Mouse (Mus musculus) liver, embryonic 11.5 days (tissue): Measurements from ENCODE around the gene Hes5. TPM values are rescaled to one million over a fixed set of nuclear protein-coding genes. Genes with fewer than 3 reads are reported as not detected.
A peak's percentile ranks its signal among the peaks of the same experiment; 100 is the strongest.

ENCODE experiments used
- ATAC-seq: fragments of 200-750 bp; cut with Nextera tagmentation; replicated peaks from 2 replicates; pipeline ENCODE4 v1.8.0; 2017; ENCODE audit warnings: moderate number of reproducible peaks, mild to moderate bottlenecking, moderate TSS enrichment, moderate library complexity; ENCODE audit not compliant: low FRiP score
- DNase-seq: peaks from one replicate; pipeline ENCODE4 v3.0.0-alpha.2; 2017; ENCODE audit warnings: low spot score
- H3K27ac ChIP-seq: fragments of 300-500 bp; sonication (generic); 2 replicates; pipeline ENCODE4 v1.5.1; 2014; ENCODE audit warnings: mild to moderate bottlenecking, low read depth, low read length, control low read depth
- H3K27me3 ChIP-seq: fragments of 300-500 bp; sonication (generic); replicated peaks from 2 replicates; pipeline ENCODE4 v1.6.1; 2014; ENCODE audit warnings: low read length, mixed read lengths; ENCODE audit not compliant: control insufficient read depth, insufficient read depth
- H3K36me3 ChIP-seq: fragments of 300-500 bp; sonication (generic); 2 replicates; pipeline ENCODE4 v1.6.1; 2014; ENCODE audit warnings: mild to moderate bottlenecking, low read length, moderate library complexity, mixed read lengths; ENCODE audit not compliant: control insufficient read depth, insufficient read depth
- H3K4me1 ChIP-seq: fragments of 300-500 bp; sonication (generic); replicated peaks from 2 replicates; pipeline ENCODE4 v1.6.1; 2014; ENCODE audit warnings: low read length, mixed read lengths; ENCODE audit not compliant: control insufficient read depth, insufficient read depth
- H3K4me2 ChIP-seq: fragments of 300-500 bp; sonication (generic); 2 replicates; pipeline ENCODE4 v1.6.1; 2014; ENCODE audit warnings: mild to moderate bottlenecking, control low read depth, moderate library complexity
- H3K4me3 ChIP-seq: fragments of 300-500 bp; sonication (generic); 2 replicates; pipeline ENCODE4 v1.5.1; 2014; ENCODE audit warnings: low read depth, low read length, control low read depth
- H3K9ac ChIP-seq: fragments of 300-500 bp; sonication (generic); 2 replicates; pipeline ENCODE4 v1.6.1; 2014; ENCODE audit warnings: low read depth, low read length, control low read depth
- H3K9me3 ChIP-seq: fragments of 300-500 bp; sonication (generic); 2 replicates; pipeline ENCODE4 v1.6.1; 2016; ENCODE audit warnings: low read length, inconsistent platforms, mixed read lengths; ENCODE audit not compliant: control insufficient read depth
- WGBS: fragments of 180-500 bp; shearing (Covaris S2); extraction: QIAGEN DNeasy Blood & Tissue Kit; methylation state at CpG from one replicate; pipeline ENCODE4 v1.1.7; 2014; 5-methylcytosine and 5-hydroxymethylcytosine counted together
- polyA plus RNA-seq: library from polyadenylated mRNA; unstranded; fragments of >200 nt; fragmentation: Nextera tagmentation; extraction: Ambion mirVana; gene quantifications from 2 replicates; pipeline ENCODE4 v1.2.1, GENCODE M21; 2014

Hes5 gene
- 0.63 TPM in 1 of 2 replicates, not detected in the other for polyA plus RNA-seq

- ATAC-seq (no peak), DNase-seq (no peak)
- peaks cover 78% of the 10 kb centered on the region for H3K27me3 ChIP-seq
- H3K4me2 ChIP-seq = peak within 1 kb of the TSS; percentile 57
- 1% methylated on average over 65 of the region's 65 CpGs for WGBS
- peaks cover 31% of the 10 kb centered on the region for H3K4me1 ChIP-seq
- H3K9ac ChIP-seq = no peak within 1 kb of the TSS
- H3K9me3 ChIP-seq = no peaks in the 10 kb centered on the region
- no peak within 1 kb of the TSS for H3K27ac ChIP-seq
- peak within 1 kb of the TSS; percentile 41 for H3K4me3 ChIP-seq
- no peaks in the 10 kb centered on the region for H3K36me3 ChIP-seq
Observed at GRCm38 (mm10) chr4:154960690-154961225, at the start of gene Hes5. Gene Hes5, plus strand, starts transcription at chr4:154960923.

DNA sequence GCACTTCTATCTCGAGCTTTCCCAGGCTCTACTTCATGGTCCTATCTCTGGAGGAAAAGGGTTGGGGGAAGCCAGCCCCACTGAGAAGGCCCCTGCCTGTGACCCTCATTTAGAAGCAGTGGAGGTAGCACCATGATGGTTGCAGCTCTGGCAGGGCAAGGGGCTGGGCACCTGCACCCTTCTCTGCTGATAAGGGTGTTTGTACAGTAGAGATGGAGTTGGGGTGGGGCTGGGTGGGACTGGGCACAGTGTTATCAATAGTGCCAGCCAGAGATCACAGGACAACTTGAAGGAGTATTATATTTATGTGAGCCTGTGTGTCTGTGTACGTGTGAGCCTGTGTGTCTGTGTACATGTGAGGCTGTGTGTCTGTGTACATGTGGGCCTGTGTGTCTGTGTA is 49.1 kb upstream of the Hes5 start:
- no peak for DNase-seq
- H3K27me3 ChIP-seq = no peaks in the 10 kb centered on the region
- ATAC-seq = peak; percentile 87
- H3K9ac ChIP-seq = peak overlapping the region; percentile 49
- peak overlapping the region; percentile 60 for H3K4me2 ChIP-seq
- peaks cover 57% of the 10 kb centered on the region for H3K4me1 ChIP-seq
- WGBS = 30% methylated on average over 2 of the region's 2 CpGs
- 0 out of 2 replicates have a peak overlapping the region, but pooled peaks have one; percentile 7 for H3K4me3 ChIP-seq
- peak overlapping the region; percentile 92 for H3K27ac ChIP-seq
- no peaks in the 10 kb centered on the region for H3K36me3 ChIP-seq
- H3K9me3 ChIP-seq = no peaks in the 10 kb centered on the region

- DNase-seq (no peak), ATAC-seq (no peak)
- Histone ChIP-seq H3K4me1 (peaks cover 48% of the 10 kb centered on the region), H3K27ac (peak overlapping the region; percentile 92; the same call in 1 of the 2 replicates), H3K27me3 (no peaks in the 10 kb centered on the region), H3K4me2 (no peak overlapping the region), H3K36me3 (peaks cover 13% of the 10 kb centered on the region), H3K9ac (no peak overlapping the region), H3K4me3 (no peak overlapping the region), H3K9me3 (no peaks in the 10 kb centered on the region)
- WGBS = 91% methylated on average over 3 of the region's 3 CpGs
Observed at GRCm38 (mm10) chr4:154913845-154914244, 46.9 kb upstream of the Hes5 start.

DNA sequence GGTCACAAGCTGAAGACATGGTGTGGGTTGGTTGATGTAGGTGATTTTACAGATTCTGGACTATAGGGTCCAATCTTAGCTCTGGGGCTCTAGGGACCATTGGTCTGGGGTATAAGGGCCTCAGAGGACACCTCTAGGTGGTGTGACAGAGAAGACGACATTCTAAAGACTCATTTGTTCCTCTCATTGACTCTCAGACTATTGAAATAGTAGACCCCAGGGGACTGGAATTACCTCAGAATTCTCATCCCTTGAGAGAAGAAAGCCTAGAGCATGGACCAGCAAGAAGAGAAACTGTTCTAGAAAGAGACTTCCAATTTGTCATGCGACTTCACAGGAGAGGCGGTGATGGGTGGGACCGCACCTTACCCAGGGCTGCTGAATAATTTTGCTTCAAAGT is 46.5 kb upstream of the Hes5 start:
- ATAC-seq = no peak
- peaks cover 13% of the 10 kb centered on the region for H3K36me3 ChIP-seq
- no peak overlapping the region for H3K9ac ChIP-seq

DNA sequence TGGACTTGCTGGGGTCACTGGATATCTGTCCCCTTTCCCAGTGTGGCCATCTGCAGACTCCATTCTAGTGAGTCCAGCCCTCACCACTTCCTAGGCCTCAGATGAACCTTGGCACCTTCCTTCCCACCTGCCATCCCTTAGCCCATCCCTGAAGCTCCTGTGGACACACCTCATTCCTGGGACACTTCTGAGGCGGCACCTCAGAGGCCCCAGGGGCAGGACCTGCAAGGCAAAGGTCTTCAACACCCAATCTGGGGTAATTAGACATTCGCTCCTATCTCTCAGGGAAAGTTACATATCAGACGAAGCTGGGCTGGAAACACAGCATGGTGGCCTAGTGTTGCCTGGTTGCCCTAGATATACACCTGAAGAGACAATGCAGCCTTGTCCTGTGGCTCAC is 46.0 kb upstream of the Hes5 start:
- no peak for DNase-seq
- Histone ChIP-seq H3K27ac (peak overlapping the region; percentile 2; the same call in 1 of the 2 replicates), H3K27me3 (no peaks in the 10 kb centered on the region), H3K36me3 (peaks cover 13% of the 10 kb centered on the region), H3K9ac (no peak overlapping the region), H3K4me3 (no peak overlapping the region), H3K4me2 (no peak overlapping the region), H3K9me3 (no peaks in the 10 kb centered on the region), H3K4me1 (peaks cover 45% of the 10 kb centered on the region)
- 69% methylated on average over 3 of the region's 3 CpGs for WGBS
- ATAC-seq = no peak

More for the DNA sequence above, 46.5 kb upstream of the Hes5 start:
- Histone ChIP-seq H3K4me1 (peaks cover 46% of the 10 kb centered on the region), H3K4me3 (no peak overlapping the region), H3K9me3 (no peaks in the 10 kb centered on the region), H3K4me2 (no peak overlapping the region), H3K27ac (peak overlapping the region; percentile 2; the same call in 1 of the 2 replicates), H3K27me3 (no peaks in the 10 kb centered on the region)
- 92% methylated on average over 4 of the region's 4 CpGs for WGBS
- DNase-seq = no peak

DNA sequence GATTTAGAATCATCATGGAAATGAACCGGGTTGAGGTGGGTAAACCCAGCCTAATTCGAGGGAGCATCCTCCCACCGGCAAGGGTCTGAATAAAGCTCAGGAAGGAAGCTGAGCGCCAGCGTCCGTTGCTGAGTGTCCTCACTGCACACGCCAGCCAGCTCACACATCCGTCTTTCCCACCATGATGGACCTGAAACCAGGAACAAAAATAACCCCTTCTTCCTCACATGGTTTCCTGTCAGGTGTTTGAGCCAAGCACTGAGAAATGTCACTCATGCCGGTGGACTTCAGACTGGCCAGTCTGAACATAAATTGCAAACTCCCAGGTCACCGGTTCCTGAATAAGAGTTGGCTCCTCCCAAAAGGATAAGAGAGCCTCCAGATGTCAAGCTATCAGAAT is 45.4 kb upstream of the Hes5 start:
- no peaks in the 10 kb centered on the region for H3K9me3 ChIP-seq
- no peak overlapping the region for H3K9ac ChIP-seq
- H3K36me3 ChIP-seq = peaks cover 13% of the 10 kb centered on the region
- H3K4me2 ChIP-seq = no peak overlapping the region
- DNase-seq (no peak), ATAC-seq (no peak)
- H3K27me3 ChIP-seq = no peaks in the 10 kb centered on the region
- H3K27ac ChIP-seq = peak overlapping the region; percentile 55
- 57% methylated on average over 10 of the region's 10 CpGs for WGBS
- no peak overlapping the region for H3K4me3 ChIP-seq
- peaks cover 39% of the 10 kb centered on the region for H3K4me1 ChIP-seq

DNA sequence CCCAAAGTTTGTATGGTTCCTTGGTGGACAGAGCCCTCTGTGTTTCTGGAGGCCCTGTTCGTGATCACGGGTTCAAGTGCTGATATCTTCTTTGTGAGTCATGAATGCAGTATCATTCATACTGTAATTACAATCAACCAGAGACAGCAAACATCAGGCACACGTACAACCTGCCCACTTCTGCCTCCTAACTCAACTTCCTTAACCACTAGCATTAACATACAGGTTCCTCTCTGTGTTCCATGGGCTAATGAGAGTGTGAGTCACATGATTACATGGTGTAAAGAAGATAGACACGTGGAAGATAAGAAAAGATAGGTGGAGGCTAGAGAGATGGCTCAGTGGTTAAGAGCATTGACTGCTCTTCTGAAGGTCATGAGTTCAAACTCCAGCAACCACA is 44.1 kb upstream of the Hes5 start:
- ATAC-seq = no peak; the same call in 1 of the 2 replicates

DNA sequence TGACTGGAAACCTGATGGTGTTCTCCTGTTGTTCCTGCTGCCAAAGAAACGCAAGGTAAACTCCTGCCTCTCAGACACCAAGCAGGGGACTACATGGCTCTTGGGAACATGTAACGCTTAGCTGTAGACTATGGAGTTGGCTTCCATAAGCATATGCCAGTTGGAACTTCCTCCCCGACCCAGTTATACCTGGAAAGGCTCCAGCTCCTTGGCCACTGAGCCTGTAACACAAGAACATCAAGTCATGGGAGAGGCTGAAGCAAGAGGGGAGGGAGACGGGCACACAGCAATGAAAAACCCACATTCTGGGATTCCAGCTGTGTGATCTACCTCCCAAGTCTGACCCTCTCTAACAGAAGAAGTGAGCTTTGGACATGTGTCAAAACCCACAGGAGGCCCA is 38.4 kb upstream of the Hes5 start:
- ATAC-seq = no peak

More for the DNA sequence above, 44.1 kb upstream of the Hes5 start:
- Histone ChIP-seq H3K27ac (peak overlapping the region; percentile 19; the same call in 1 of the 2 replicates), H3K27me3 (no peaks in the 10 kb centered on the region), H3K36me3 (peaks cover 17% of the 10 kb centered on the region), H3K9me3 (no peaks in the 10 kb centered on the region), H3K9ac (no peak overlapping the region), H3K4me2 (no peak overlapping the region), H3K4me1 (peaks cover 26% of the 10 kb centered on the region), H3K4me3 (no peak overlapping the region)
- no peak for DNase-seq
- WGBS = 64% methylated on average over 4 of the region's 4 CpGs

DNA sequence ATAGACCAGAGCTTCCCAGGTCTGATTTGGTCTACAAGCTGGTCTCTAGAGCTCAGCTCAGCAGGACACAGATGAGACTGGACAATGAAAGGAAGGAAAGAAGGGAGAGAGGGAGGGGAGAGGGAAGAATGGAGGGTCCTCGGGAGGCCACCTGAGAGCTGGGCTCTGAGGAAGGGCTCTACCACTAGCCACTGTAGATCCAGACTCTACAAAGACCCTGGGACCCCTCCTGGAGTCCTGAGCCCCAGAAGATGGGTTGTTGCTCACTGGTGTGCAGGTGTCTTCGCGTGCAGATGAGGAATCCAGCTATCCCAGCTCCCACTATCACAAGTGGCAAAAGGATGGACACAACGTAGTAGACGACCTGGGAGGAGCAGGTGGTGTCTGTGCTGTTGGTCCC is 37.8 kb upstream of the Hes5 start:
- no peak overlapping the region for H3K4me3 ChIP-seq
- no peak overlapping the region for H3K4me2 ChIP-seq
- DNase-seq = no peak
- H3K9me3 ChIP-seq = no peaks in the 10 kb centered on the region
- no peak overlapping the region for H3K9ac ChIP-seq
- H3K27ac ChIP-seq = no peak overlapping the region
- no peaks in the 10 kb centered on the region for H3K27me3 ChIP-seq
- no peak for ATAC-seq
- peaks cover 40% of the 10 kb centered on the region for H3K36me3 ChIP-seq
- H3K4me1 ChIP-seq = peaks cover 30% of the 10 kb centered on the region
- 80% methylated on average over 5 of the region's 5 CpGs for WGBS

More for the DNA sequence above, 38.4 kb upstream of the Hes5 start:
- no peaks in the 10 kb centered on the region for H3K27me3 ChIP-seq
- 86% methylated on average over 4 of the region's 4 CpGs for WGBS
- H3K36me3 ChIP-seq = peaks cover 47% of the 10 kb centered on the region
- no peak for DNase-seq
- H3K9me3 ChIP-seq = no peaks in the 10 kb centered on the region
- no peak overlapping the region for H3K4me3 ChIP-seq
- H3K4me2 ChIP-seq = no peak overlapping the region
- H3K4me1 ChIP-seq = peaks cover 24% of the 10 kb centered on the region
- H3K9ac ChIP-seq = no peak overlapping the region
- no peak overlapping the region for H3K27ac ChIP-seq
